Mouse (Mus musculus): ENCODE results near the gene Dap. TPM values are rescaled to one million over a fixed set of nuclear protein-coding genes. Genes with fewer than 3 reads are reported as not detected.
A peak's percentile ranks its signal among the peaks of the same experiment; 100 is the strongest.

The Dap gene
- polyA plus RNA-seq, 1 experiment from 2014 or later, result 107 TPM

DNA sequence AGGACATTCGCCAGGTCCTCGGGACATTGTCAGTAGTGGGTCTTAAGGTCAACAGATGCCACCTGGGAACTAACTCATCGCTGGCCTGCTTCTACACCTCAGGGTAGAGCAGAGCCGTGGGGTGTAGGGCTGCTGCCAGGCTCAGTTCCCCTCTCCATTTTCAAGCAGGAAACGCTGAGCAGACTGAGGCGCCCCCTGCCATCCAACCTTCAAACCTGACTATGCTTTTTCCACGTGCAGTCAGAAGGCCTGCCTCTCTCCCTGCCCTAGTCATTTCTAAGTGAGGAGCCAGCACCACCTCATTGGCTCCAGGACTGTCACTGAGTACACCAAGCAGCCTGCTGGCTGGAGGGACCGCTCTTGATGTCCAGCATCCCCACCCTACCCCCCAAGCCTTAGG, 29.3 kb downstream of the Dap start:
- Histone ChIP-seq H3K27me3 (ENCODE audit: control insufficient read depth, insufficient read depth, low read length) (no peaks in the 10 kb centered on the region), H3K36me3 (ENCODE audit: control insufficient read depth, insufficient read depth, low read length) (no peaks in the 10 kb centered on the region), H3K9me3 (ENCODE audit: control insufficient read depth, low read depth, low read length) (no peaks in the 10 kb centered on the region), H3K4me1 (ENCODE audit: control insufficient read depth, insufficient read depth, low read length) (no peaks in the 10 kb centered on the region), H3K4me3 (ENCODE audit: low read depth, low read length) (no peak overlapping the region), H3K27ac (ENCODE audit: low read length) (no peak overlapping the region), H3K9ac (replicated peaks; ENCODE audit: low read depth, low read length) (no peak overlapping the region), H3K4me2 (replicated peaks; ENCODE audit: low read depth, low read length) (no peak overlapping the region)
- ATAC-seq (ENCODE audit: insufficient number of reproducible peaks, insufficient read depth, low FRiP score, low read depth), result no peak
- WGBS, result 65% methylated on average over 8 of the region's 8 CpGs

DNA sequence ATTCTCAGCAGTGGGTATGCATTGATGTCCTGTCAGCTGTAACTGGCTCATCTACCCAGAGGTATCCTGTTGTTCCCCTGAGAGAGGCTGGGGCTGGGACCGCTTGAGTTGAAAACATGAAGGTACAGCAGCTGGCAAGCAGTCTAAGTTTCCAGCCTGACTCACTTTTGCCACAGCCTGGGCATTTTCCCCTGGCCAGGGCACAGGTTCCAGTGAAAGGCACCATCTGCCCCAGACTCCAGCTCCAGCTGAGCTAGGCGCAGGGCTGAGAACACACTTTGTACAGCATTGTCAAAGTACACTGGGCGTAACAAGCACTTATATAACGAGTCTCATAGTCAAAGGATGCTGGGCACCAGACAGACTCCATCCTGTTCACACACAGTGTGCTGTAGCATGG, 29.8 kb downstream of the Dap start:
- 93% methylated on average over 4 of the region's 4 CpGs for WGBS
- no peak overlapping the region for H3K4me2 ChIP-seq (replicated peaks; ENCODE audit: low read depth, low read length)
- H3K4me1 ChIP-seq (ENCODE audit: control insufficient read depth, insufficient read depth, low read length), result no peaks in the 10 kb centered on the region
- H3K4me3 ChIP-seq (ENCODE audit: low read depth, low read length), result no peak overlapping the region
- no peak for ATAC-seq (ENCODE audit: insufficient number of reproducible peaks, insufficient read depth, low FRiP score, low read depth)
- H3K9ac ChIP-seq (replicated peaks; ENCODE audit: low read depth, low read length), result no peak overlapping the region
- no peaks in the 10 kb centered on the region for H3K36me3 ChIP-seq (ENCODE audit: control insufficient read depth, insufficient read depth, low read length)
- no peak overlapping the region for H3K27ac ChIP-seq (ENCODE audit: low read length)
- H3K27me3 ChIP-seq (ENCODE audit: control insufficient read depth, insufficient read depth, low read length), result no peaks in the 10 kb centered on the region
- H3K9me3 ChIP-seq (ENCODE audit: control insufficient read depth, low read depth, low read length), result no peaks in the 10 kb centered on the region

DNA sequence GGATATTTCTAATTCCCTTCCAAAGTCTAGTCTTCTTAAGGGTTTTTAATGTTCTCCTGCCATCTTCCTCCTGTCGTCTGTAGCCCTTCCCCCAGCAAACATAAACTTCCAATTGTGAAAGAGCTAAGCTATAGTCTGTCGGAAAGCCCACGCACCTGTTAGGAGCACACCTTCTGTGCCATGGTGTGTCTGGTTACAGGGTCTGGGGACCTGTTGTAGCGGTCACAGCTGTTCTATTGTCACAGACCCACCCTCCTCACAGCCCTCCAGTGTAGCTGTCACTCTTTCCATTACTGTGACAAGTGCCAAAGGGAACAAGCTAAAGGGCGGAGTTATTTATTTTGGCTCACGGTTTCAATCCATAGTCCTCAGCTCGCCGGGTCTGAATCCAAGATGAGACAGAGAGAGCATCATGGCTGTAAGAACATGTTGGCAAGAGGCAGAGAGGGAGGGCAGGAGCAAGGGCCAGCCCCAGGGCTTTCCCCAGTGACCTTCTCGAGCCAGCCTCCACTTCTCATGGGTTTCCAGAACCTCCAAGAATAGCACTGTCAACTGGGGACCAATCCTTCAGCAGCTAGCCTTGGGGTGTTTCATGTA, 30.9 kb downstream of the Dap start:
- Histone ChIP-seq H3K4me1 (ENCODE audit: control insufficient read depth, insufficient read depth, low read length) (no peaks in the 10 kb centered on the region), H3K27ac (ENCODE audit: low read length) (no peak overlapping the region), H3K9me3 (ENCODE audit: control insufficient read depth, low read depth, low read length) (no peaks in the 10 kb centered on the region), H3K4me3 (ENCODE audit: low read depth, low read length) (no peak overlapping the region), H3K9ac (replicated peaks; ENCODE audit: low read depth, low read length) (no peak overlapping the region), H3K4me2 (replicated peaks; ENCODE audit: low read depth, low read length) (no peak overlapping the region), H3K36me3 (ENCODE audit: control insufficient read depth, insufficient read depth, low read length) (no peaks in the 10 kb centered on the region), H3K27me3 (ENCODE audit: control insufficient read depth, insufficient read depth, low read length) (no peaks in the 10 kb centered on the region)
- no peak for ATAC-seq (ENCODE audit: insufficient number of reproducible peaks, insufficient read depth, low FRiP score, low read depth)
- WGBS, result 88% methylated on average over 9 of the region's 9 CpGs

DNA sequence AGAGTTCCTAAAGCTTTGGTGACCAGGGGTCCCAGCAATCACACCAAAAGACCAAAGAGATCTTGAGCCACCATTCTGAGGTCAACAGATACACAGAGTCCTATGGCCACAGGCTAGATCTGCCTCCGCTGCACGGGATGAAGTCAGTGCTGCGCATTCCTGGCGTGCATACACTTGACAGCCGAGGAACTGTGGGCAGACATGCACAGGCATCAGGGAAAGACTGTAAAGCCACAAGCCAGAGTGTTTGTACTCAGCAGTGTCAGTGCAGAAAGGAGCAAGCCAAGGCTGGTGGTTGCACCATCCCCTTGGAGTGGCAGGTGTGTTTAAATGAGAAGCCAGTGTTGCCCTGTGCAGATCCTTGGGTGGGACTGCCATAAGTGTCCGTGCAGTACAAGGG, 31.6 kb downstream of the Dap start:
- Histone ChIP-seq H3K9ac (replicated peaks; ENCODE audit: low read depth, low read length) (no peak overlapping the region), H3K4me2 (replicated peaks; ENCODE audit: low read depth, low read length) (no peak overlapping the region), H3K27me3 (ENCODE audit: control insufficient read depth, insufficient read depth, low read length) (no peaks in the 10 kb centered on the region), H3K4me3 (ENCODE audit: low read depth, low read length) (no peak overlapping the region), H3K36me3 (ENCODE audit: control insufficient read depth, insufficient read depth, low read length) (no peaks in the 10 kb centered on the region), H3K9me3 (ENCODE audit: control insufficient read depth, low read depth, low read length) (no peaks in the 10 kb centered on the region), H3K27ac (ENCODE audit: low read length) (no peak overlapping the region), H3K4me1 (ENCODE audit: control insufficient read depth, insufficient read depth, low read length) (no peaks in the 10 kb centered on the region)
- 81% methylated on average over 6 of the region's 6 CpGs for WGBS
- no peak for ATAC-seq (ENCODE audit: insufficient number of reproducible peaks, insufficient read depth, low FRiP score, low read depth)

DNA sequence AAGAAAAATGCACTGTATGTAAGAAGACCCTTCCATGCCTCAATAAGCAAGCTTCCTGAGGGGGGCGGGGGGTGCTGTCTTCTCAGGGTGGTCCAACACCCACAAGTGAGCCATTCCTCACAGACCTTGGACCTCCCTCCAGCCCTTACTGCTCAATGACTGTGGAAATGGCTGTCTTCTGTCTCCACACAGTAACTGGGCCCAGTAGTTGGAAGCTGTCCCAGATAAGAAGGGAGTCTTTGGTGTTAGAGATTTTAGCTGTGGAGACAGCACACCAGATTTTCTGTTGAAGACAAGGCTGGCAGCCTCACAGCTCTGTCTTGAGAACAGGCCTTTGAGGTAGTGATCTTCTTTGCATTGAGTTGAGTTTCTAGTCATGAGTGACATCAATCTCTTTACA, 33.2 kb downstream of the Dap start:
- 96% methylated on average over 1 of the region's 1 CpGs for WGBS
- H3K4me3 ChIP-seq (ENCODE audit: low read depth, low read length), result no peak overlapping the region
- ATAC-seq (ENCODE audit: insufficient number of reproducible peaks, insufficient read depth, low FRiP score, low read depth), result no peak

DNA sequence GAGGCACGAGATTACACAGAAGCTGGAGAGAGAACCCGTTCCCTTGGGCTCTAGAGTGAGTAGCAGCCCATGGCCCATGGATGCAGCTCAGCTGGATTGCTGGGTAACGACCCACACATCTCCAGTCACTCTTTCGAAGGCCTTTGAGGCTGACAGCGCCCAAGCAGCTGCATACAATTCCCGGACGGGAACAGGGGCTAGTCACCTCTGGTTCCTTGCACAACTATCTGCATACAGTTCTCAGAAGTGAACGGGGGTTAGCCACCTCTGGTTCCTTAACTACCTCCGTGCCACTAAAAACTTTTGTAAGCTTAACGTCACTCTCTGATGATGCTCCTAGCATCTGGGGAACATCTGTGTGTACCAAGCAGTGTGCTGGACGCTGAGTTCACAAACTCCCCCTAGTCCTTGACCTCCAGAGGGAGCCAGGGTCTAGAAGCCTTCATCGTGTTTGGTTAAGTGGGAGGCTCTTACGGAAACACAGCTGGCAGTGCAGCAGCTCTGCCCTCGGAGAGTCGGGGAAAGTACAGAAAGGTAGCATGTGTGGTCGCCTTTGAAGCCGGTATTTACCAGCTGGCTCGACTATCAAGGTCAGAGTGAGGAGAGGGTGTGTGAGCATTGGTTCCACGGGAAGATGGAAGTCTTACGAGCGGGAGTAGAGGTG, 34.0 kb downstream of the Dap start:
- ATAC-seq (ENCODE audit: insufficient number of reproducible peaks, insufficient read depth, low FRiP score, low read depth), result peak; percentile 66
- no peak overlapping the region for H3K9ac ChIP-seq (replicated peaks; ENCODE audit: low read depth, low read length)
- no peaks in the 10 kb centered on the region for H3K27me3 ChIP-seq (ENCODE audit: control insufficient read depth, insufficient read depth, low read length)
- no peak overlapping the region for H3K27ac ChIP-seq (ENCODE audit: low read length)
- H3K4me1 ChIP-seq (ENCODE audit: control insufficient read depth, insufficient read depth, low read length), result no peaks in the 10 kb centered on the region
- WGBS, result 52% methylated on average over 21 of the region's 21 CpGs
- H3K9me3 ChIP-seq (ENCODE audit: control insufficient read depth, low read depth, low read length), result no peaks in the 10 kb centered on the region
- H3K4me3 ChIP-seq (ENCODE audit: low read depth, low read length), result no peak overlapping the region
- H3K4me2 ChIP-seq (replicated peaks; ENCODE audit: low read depth, low read length), result no peak overlapping the region
- H3K36me3 ChIP-seq (ENCODE audit: control insufficient read depth, insufficient read depth, low read length), result no peaks in the 10 kb centered on the region

More for the DNA sequence above, 33.2 kb downstream of the Dap start:
- H3K36me3 ChIP-seq (ENCODE audit: control insufficient read depth, insufficient read depth, low read length), result no peaks in the 10 kb centered on the region
- no peaks in the 10 kb centered on the region for H3K27me3 ChIP-seq (ENCODE audit: control insufficient read depth, insufficient read depth, low read length)
- no peaks in the 10 kb centered on the region for H3K9me3 ChIP-seq (ENCODE audit: control insufficient read depth, low read depth, low read length)
- no peaks in the 10 kb centered on the region for H3K4me1 ChIP-seq (ENCODE audit: control insufficient read depth, insufficient read depth, low read length)
- H3K4me2 ChIP-seq (replicated peaks; ENCODE audit: low read depth, low read length), result no peak overlapping the region
- H3K27ac ChIP-seq (ENCODE audit: low read length), result no peak overlapping the region; the same call in 1 of the 2 replicates
- H3K9ac ChIP-seq (replicated peaks; ENCODE audit: low read depth, low read length), result no peak overlapping the region

DNA sequence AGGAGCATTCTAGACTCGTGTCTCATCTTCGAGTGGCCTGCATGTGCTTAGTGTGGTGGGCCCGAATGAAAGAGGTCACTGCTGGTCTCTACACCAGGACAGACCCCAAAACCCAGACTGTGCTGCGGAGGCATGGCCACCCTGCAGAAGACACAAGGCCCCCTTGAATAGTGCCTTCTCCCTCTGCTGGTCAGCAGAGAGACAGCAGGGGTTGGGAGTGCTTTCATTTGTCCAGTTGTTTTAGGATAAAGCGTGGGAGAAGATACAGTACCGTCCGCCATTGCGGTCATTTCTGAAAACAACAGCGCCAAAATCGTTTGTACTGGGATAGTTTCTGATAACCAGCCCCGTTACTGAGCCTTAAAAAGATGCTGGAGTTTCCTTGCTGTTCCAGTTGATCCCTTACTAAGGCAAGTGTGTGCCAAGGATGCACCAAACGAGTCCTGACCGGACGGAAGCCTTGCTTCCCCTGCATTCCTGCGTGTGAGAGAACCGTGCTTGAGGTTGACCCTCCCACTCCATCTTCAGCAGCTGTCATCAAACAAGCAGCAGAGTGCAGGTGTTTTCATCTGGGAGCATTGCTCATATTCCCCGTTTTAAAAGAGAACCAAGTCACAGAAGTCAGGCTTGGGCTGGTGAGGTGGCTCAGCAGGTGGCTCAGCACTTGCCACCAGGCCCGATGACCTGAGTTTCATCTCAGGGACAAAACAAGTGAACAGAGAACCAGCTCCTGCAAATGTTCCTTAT, 34.8 kb downstream of the Dap start:
- Histone ChIP-seq H3K4me1 (ENCODE audit: control insufficient read depth, insufficient read depth, low read length) (no peaks in the 10 kb centered on the region), H3K9me3 (ENCODE audit: control insufficient read depth, low read depth, low read length) (no peaks in the 10 kb centered on the region), H3K4me3 (ENCODE audit: low read depth, low read length) (no peak overlapping the region), H3K4me2 (replicated peaks; ENCODE audit: low read depth, low read length) (no peak overlapping the region), H3K9ac (replicated peaks; ENCODE audit: low read depth, low read length) (no peak overlapping the region), H3K27ac (ENCODE audit: low read length) (no peak overlapping the region), H3K27me3 (ENCODE audit: control insufficient read depth, insufficient read depth, low read length) (no peaks in the 10 kb centered on the region), H3K36me3 (ENCODE audit: control insufficient read depth, insufficient read depth, low read length) (no peaks in the 10 kb centered on the region)
- WGBS, result 70% methylated on average over 18 of the region's 18 CpGs
- ATAC-seq (ENCODE audit: insufficient number of reproducible peaks, insufficient read depth, low FRiP score, low read depth), result no peak

DNA sequence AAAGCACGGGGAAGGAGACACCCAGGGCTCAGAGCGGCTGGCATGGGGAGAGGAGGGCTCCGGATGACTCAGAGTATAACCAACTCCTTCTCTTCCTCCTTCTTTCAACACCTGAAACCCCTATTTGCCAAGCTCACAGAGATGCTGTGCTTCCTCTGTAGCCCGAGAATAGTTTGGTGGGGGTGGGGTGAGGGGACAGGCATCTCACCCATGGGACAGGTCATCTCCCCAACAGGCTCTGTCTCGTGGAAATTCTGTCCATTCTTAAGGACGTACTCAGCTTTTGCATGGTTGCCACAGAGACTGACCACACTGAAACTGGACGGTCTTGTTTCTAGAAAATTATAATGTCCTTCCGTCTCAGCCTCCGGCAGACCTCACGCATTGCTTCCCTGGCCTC, 37.0 kb downstream of the Dap start:
- no peak for ATAC-seq (ENCODE audit: insufficient number of reproducible peaks, insufficient read depth, low FRiP score, low read depth)
- Histone ChIP-seq H3K4me1 (ENCODE audit: control insufficient read depth, insufficient read depth, low read length) (no peaks in the 10 kb centered on the region), H3K27me3 (ENCODE audit: control insufficient read depth, insufficient read depth, low read length) (no peaks in the 10 kb centered on the region), H3K4me3 (ENCODE audit: low read depth, low read length) (no peak overlapping the region), H3K36me3 (ENCODE audit: control insufficient read depth, insufficient read depth, low read length) (no peaks in the 10 kb centered on the region), H3K27ac (ENCODE audit: low read length) (no peak overlapping the region), H3K9ac (replicated peaks; ENCODE audit: low read depth, low read length) (no peak overlapping the region), H3K4me2 (replicated peaks; ENCODE audit: low read depth, low read length) (no peak overlapping the region), H3K9me3 (ENCODE audit: control insufficient read depth, low read depth, low read length) (no peaks in the 10 kb centered on the region)
- WGBS, result 75% methylated on average over 10 of the region's 10 CpGs
